Mouse (Mus musculus) heart, embryonic 10.5 days (tissue): ENCODE measurements around the gene Ttll1. TPM values are rescaled to one million over a fixed set of nuclear protein-coding genes. Genes with fewer than 3 reads are reported as not detected.
"Not testable (repeated sequence)": the region's sequence is repeated elsewhere in the genome, so short reads cannot be mapped to it uniquely, and the experiment has no call there.

Experiments used
- DNase-seq: peaks from one replicate; pipeline ENCODE4 v3.0.0-alpha.2; 2017; ENCODE audit warnings: low spot score
- H3K27ac ChIP-seq: fragments of 300-500 bp; sonication (generic); 2 replicates; pipeline ENCODE4 v1.5.1; 2016; ENCODE audit warnings: mild to moderate bottlenecking
- H3K27me3 ChIP-seq: fragments of 300-500 bp; sonication (generic); 2 replicates; pipeline ENCODE4 v1.6.1; 2016; ENCODE audit warnings: mild to moderate bottlenecking; ENCODE audit not compliant: poor library complexity, insufficient read depth, severe bottlenecking
- H3K36me3 ChIP-seq: fragments of 300-500 bp; sonication (generic); 2 replicates; pipeline ENCODE4 v1.6.1; 2016; ENCODE audit warnings: mild to moderate bottlenecking, moderate library complexity
- H3K4me1 ChIP-seq: fragments of 300-500 bp; sonication (generic); 2 replicates; pipeline ENCODE4 v1.6.1; 2016; ENCODE audit warnings: mild to moderate bottlenecking
- H3K4me3 ChIP-seq: fragments of 300-500 bp; sonication (generic); 2 replicates; pipeline ENCODE4 v1.5.1; 2016; ENCODE audit warnings: mild to moderate bottlenecking, moderate library complexity
- H3K9me3 ChIP-seq: fragments of 300-500 bp; sonication (generic); 2 replicates; pipeline ENCODE4 v1.6.1; 2016; ENCODE audit warnings: mild to moderate bottlenecking, moderate library complexity
- WGBS: fragments of 180-500 bp; shearing (Covaris S2); methylation state at CpG from one replicate; pipeline ENCODE4 v1.1.7; 2016; 5-methylcytosine and 5-hydroxymethylcytosine counted together
- polyA plus RNA-seq: library from polyadenylated mRNA; unstranded; fragments of >200 nt; fragmentation: Nextera tagmentation; extraction: Ambion mirVana; gene quantifications from 2 replicates; pipeline ENCODE4 v1.2.1, GENCODE M21; 2016

Gene Ttll1
- polyA plus RNA-seq, 1 experiment from 2014 or later: 23.9 TPM

GRCm38 (mm10) chr15:83518215-83519048 lies 7.7 kb upstream of the Ttll1 start:
- Histone ChIP-seq H3K4me1 (peaks cover 37% of the 10 kb centered on the region), H3K27ac (peak overlapping the region; percentile 68; the same call in 1 of the 2 replicates), H3K9me3 (no peaks in the 10 kb centered on the region), H3K27me3 (no peaks in the 10 kb centered on the region), H3K36me3 (no peaks in the 10 kb centered on the region), H3K4me3 (peak overlapping the region; percentile 22; the same call in 1 of the 2 replicates)
- DNase-seq: no peak
- 34% methylated on average over 20 of the region's 20 CpGs for WGBS

GRCm38 (mm10) chr15:83515018-83515417 lies 4.3 kb upstream of the Ttll1 start:
- Histone ChIP-seq H3K27me3 (no peaks in the 10 kb centered on the region), H3K4me3 (no peak overlapping the region), H3K9me3 (no peaks in the 10 kb centered on the region), H3K36me3 (no peaks in the 10 kb centered on the region), H3K27ac (no peak overlapping the region), H3K4me1 (peaks cover 16% of the 10 kb centered on the region)
- 70% methylated on average over 5 of the region's 5 CpGs for WGBS
- DNase-seq: no peak

GRCm38 (mm10) chr15:83512489-83513281 lies 2.0 kb upstream of the Ttll1 start:
- H3K36me3 ChIP-seq: no peaks in the 10 kb centered on the region
- H3K4me1 ChIP-seq: 0 out of 2 replicates have a peak, but pooled peaks cover 10% of the 10 kb centered on the region
- no peak overlapping the region for H3K4me3 ChIP-seq
- no peak overlapping the region for H3K27ac ChIP-seq
- H3K27me3 ChIP-seq: no peaks in the 10 kb centered on the region
- 60% methylated on average over 13 of the region's 13 CpGs for WGBS
- no peaks in the 10 kb centered on the region for H3K9me3 ChIP-seq
- no peak for DNase-seq

GRCm38 (mm10) chr15:83509950-83510804 lies 516 bp downstream of the Ttll1 start:
- Histone ChIP-seq H3K9me3 (no peaks in the 10 kb centered on the region), H3K27me3 (no peaks in the 10 kb centered on the region), H3K27ac (peak overlapping the region; percentile 82), H3K4me3 (peak overlapping the region; percentile 75), H3K36me3 (peaks cover 5% of the 10 kb centered on the region; the same call in 1 of the 2 replicates), H3K4me1 (0 out of 2 replicates have a peak, but pooled peaks cover 10% of the 10 kb centered on the region)
- WGBS: 23% methylated on average over 17 of the region's 17 CpGs
- DNase-seq: no peak

GRCm38 (mm10) chr15:83501483-83501882 lies 9.2 kb downstream of the Ttll1 start:
- not testable (repeated sequence) for H3K9me3 ChIP-seq, H3K27me3 ChIP-seq, DNase-seq, H3K4me3 ChIP-seq, H3K4me1 ChIP-seq, H3K27ac ChIP-seq
- WGBS: 71% methylated on average over 6 of the region's 6 CpGs
- peaks cover 63% of the 10 kb centered on the region for H3K36me3 ChIP-seq

GRCm38 (mm10) chr15:83500352-83500751 lies 10.3 kb downstream of the Ttll1 start:
- Histone ChIP-seq H3K27ac (no peak overlapping the region), H3K9me3 (no peaks in the 10 kb centered on the region), H3K36me3 (peaks cover 68% of the 10 kb centered on the region), H3K27me3 (no peaks in the 10 kb centered on the region), H3K4me3 (no peak overlapping the region), H3K4me1 (0 out of 2 replicates have a peak, but pooled peaks cover 7% of the 10 kb centered on the region)
- 48% methylated on average over 3 of the region's 3 CpGs for WGBS
- DNase-seq: no peak

GRCm38 (mm10) chr15:83499211-83499755 lies 11.4 kb downstream of the Ttll1 start:
- no peaks in the 10 kb centered on the region for H3K9me3 ChIP-seq
- 85% methylated on average over 10 of the region's 10 CpGs for WGBS
- DNase-seq: no peak
- H3K27me3 ChIP-seq: no peaks in the 10 kb centered on the region
- no peak overlapping the region for H3K27ac ChIP-seq
- 0 out of 2 replicates have a peak, but pooled peaks cover 7% of the 10 kb centered on the region for H3K4me1 ChIP-seq
- H3K4me3 ChIP-seq: no peak overlapping the region
- H3K36me3 ChIP-seq: peaks cover 74% of the 10 kb centered on the region

GRCm38 (mm10) chr15:83497299-83497698 lies 13.4 kb downstream of the Ttll1 start:
- WGBS: 87% methylated on average over 6 of the region's 6 CpGs
- no peak for DNase-seq
- Histone ChIP-seq H3K27me3 (no peaks in the 10 kb centered on the region), H3K4me1 (0 out of 2 replicates have a peak, but pooled peaks cover 7% of the 10 kb centered on the region), H3K36me3 (peaks cover 68% of the 10 kb centered on the region), H3K27ac (no peak overlapping the region), H3K9me3 (no peaks in the 10 kb centered on the region), H3K4me3 (no peak overlapping the region)

GRCm38 (mm10) chr15:83495787-83496367 lies 14.8 kb downstream of the Ttll1 start:
- WGBS: 50% methylated on average over 22 of the region's 22 CpGs
- DNase-seq: peak; percentile 85
- no peak overlapping the region for H3K27ac ChIP-seq
- H3K9me3 ChIP-seq: no peaks in the 10 kb centered on the region
- H3K27me3 ChIP-seq: no peaks in the 10 kb centered on the region
- H3K4me3 ChIP-seq: peak overlapping the region; percentile 35
- H3K4me1 ChIP-seq: 0 out of 2 replicates have a peak, but pooled peaks cover 7% of the 10 kb centered on the region
- peaks cover 69% of the 10 kb centered on the region for H3K36me3 ChIP-seq

GRCm38 (mm10) chr15:83495195-83495594 lies 15.5 kb downstream of the Ttll1 start:
- Histone ChIP-seq H3K36me3 (peaks cover 69% of the 10 kb centered on the region), H3K4me3 (no peak overlapping the region), H3K27ac (no peak overlapping the region), H3K27me3 (no peaks in the 10 kb centered on the region), H3K4me1 (0 out of 2 replicates have a peak, but pooled peaks cover 7% of the 10 kb centered on the region), H3K9me3 (no peaks in the 10 kb centered on the region)
- DNase-seq: no peak
- WGBS: 88% methylated on average over 3 of the region's 3 CpGs

- H3K27me3 ChIP-seq: no peaks in the 10 kb centered on the region
- DNase-seq: no peak
- H3K4me1 ChIP-seq: peaks cover 8% of the 10 kb centered on the region; the same call in 1 of the 2 replicates
- WGBS: 70% methylated on average over 6 of the region's 6 CpGs
- H3K9me3 ChIP-seq: no peaks in the 10 kb centered on the region
- no peak overlapping the region for H3K27ac ChIP-seq
- no peak overlapping the region for H3K4me3 ChIP-seq
- peaks cover 67% of the 10 kb centered on the region for H3K36me3 ChIP-seq
Observed at GRCm38 (mm10) chr15:83494572-83494920, 16.1 kb downstream of the Ttll1 start.
